ENCODE assay signal across 8 mouse cellular contexts in the genomic region with DNA sequence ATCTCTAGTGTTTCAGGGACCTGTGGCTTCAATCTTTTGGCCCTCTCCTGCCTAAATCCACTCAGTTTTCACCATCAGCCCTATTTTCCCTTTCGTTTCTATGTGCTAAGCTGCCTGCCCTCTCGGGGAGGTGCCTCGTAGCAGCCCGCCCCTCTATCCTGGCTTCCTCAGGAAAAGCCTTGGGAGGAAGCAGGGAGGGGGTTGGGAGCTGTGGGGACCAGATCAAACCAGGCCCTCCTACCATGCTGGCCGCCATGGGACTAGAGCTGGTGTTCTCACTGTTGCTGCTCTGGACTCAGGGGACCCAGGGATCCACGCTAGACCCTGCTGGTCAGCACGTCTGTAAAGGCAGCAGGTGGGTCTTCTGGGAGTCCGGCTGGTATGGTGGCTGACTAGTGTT. TPM values are rescaled to one million over a fixed set of nuclear protein-coding genes. Genes with fewer than 3 reads are reported as not detected.
A peak's percentile ranks its signal among the peaks of the same experiment; 100 is the strongest.
DNase-seq lines count a peak whose midpoint lies in the region; ATAC-seq and TF ChIP-seq lines count a peak whose summit lies in the region.
"Had no signal": no experiment of that assay in that cellular context is flagged by ENCODE, and none has a peak within 500 bp of the region (broad histone marks: within the 10 kb centered on the region; RNA-seq: fewer than 3 reads in every experiment).

Scarf1 (plus strand) TSS at position 205 of the 400 bp plus-strand sequence.

- no peaks in the 10 kb centered on the region for H3K9me3 ChIP-seq in intestine, embryonic 16.5 days (ENCODE audit: control insufficient read depth, low read length)
- no peaks in the 10 kb centered on the region for H3K9me3 ChIP-seq in liver, postnatal 0 days (ENCODE audit: low read length)
- H3K9me3 ChIP-seq: neural tube, embryonic 12.5 days had no signal

- no peak for TF ChIP-seq POLR2A in bone marrow, adult 2 months (IDR thresholded peaks at IDR 0.05; ENCODE audit: borderline replicate concordance, control insufficient read depth, low read depth, low read length)

- no peak within 1 kb of the TSS for H3K9ac ChIP-seq in intestine, embryonic 16.5 days (ENCODE audit: low read depth, low read length)
- no peak within 1 kb of the TSS for H3K9ac ChIP-seq in liver, postnatal 0 days (replicated peaks)
- H3K9ac ChIP-seq: neural tube, embryonic 12.5 days had no signal

- no peak within 1 kb of the TSS for H3K4me2 ChIP-seq in intestine, embryonic 16.5 days (ENCODE audit: low read depth, low read length)
- H3K4me2 ChIP-seq in liver, postnatal 0 days (ENCODE audit: low read depth, low read length): peak within 1 kb of the TSS; percentile 44
- H3K4me2 ChIP-seq: neural tube, embryonic 12.5 days had no signal

- H3K4me1 ChIP-seq in bone marrow, adult 2 months (ENCODE audit: control insufficient read depth, insufficient read depth, low read length): peaks cover 5% of the 10 kb centered on the region; the same call in 1 of the 2 replicates
- H3K4me1 ChIP-seq in intestine, embryonic 16.5 days (ENCODE audit: control insufficient read depth, insufficient read depth, low read length): peaks cover 19% of the 10 kb centered on the region
- H3K4me1 ChIP-seq in liver, postnatal 0 days (ENCODE audit: insufficient read depth): peaks cover 24% of the 10 kb centered on the region

- no peak for TF ChIP-seq CTCF in bone marrow, adult 2 months (IDR thresholded peaks at IDR 0.05; ENCODE audit: control insufficient read depth, insufficient read depth, low read length)
- TF ChIP-seq CTCF in liver, postnatal 0 days (IDR thresholded peaks at IDR 0.05; ENCODE audit: low read depth): no peak

- H3K27me3 ChIP-seq in intestine, embryonic 16.5 days (replicated peaks; ENCODE audit: control insufficient read depth, insufficient read depth, low read length): no peaks in the 10 kb centered on the region
- H3K27me3 ChIP-seq in liver, postnatal 0 days (ENCODE audit: insufficient read depth, low read length): no peaks in the 10 kb centered on the region
- H3K27me3 ChIP-seq: neural tube, embryonic 12.5 days had no signal

- peak; percentile 36 for DNase-seq in liver, postnatal 0 days
- DNase-seq in cerebellum, postnatal 36 days: no peak
- no peak for DNase-seq in right cerebral cortex, postnatal 36 days (ENCODE audit: low spot score in 2 of 2)
- no peak for DNase-seq in frontal cortex, postnatal 36 days (ENCODE audit: low spot score in 2 of 2)

- H3K27ac ChIP-seq in bone marrow, adult 2 months (ENCODE audit: control insufficient read depth, insufficient read depth, low read depth, low read length, poor library complexity): no peak within 1 kb of the TSS
- H3K27ac ChIP-seq in intestine, embryonic 16.5 days (ENCODE audit: low read length): no peak within 1 kb of the TSS
- 0 out of 2 replicates have a peak within 1 kb of the TSS, but pooled peaks have one; percentile 0 for H3K27ac ChIP-seq in liver, postnatal 0 days (ENCODE audit: low read depth)
- H3K27ac ChIP-seq: neural tube, embryonic 12.5 days had no signal

- peak within 1 kb of the TSS; percentile 14 for H3K4me3 ChIP-seq in bone marrow, adult 2 months (replicated peaks; ENCODE audit: control insufficient read depth, low read depth, low read length)
- 0 out of 2 replicates have a peak within 1 kb of the TSS, but pooled peaks have one; percentile 7 for H3K4me3 ChIP-seq in intestine, embryonic 16.5 days (ENCODE audit: low read length)
- peak within 1 kb of the TSS; percentile 15; the same call in 1 of the 2 replicates for H3K4me3 ChIP-seq in liver, postnatal 0 days (ENCODE audit: low read depth, low read length)
- H3K4me3 ChIP-seq: neural tube, embryonic 12.5 days had no signal

- peaks cover 7% of the 10 kb centered on the region for H3K36me3 ChIP-seq in intestine, embryonic 16.5 days (ENCODE audit: control insufficient read depth, insufficient read depth, low read length)
- peaks cover 22% of the 10 kb centered on the region for H3K36me3 ChIP-seq in liver, postnatal 0 days (replicated peaks; ENCODE audit: insufficient read depth, low read length)

- TF ChIP-seq EP300 in liver, postnatal 0 days (IDR thresholded peaks at IDR 0.05; ENCODE audit: low read depth): no peak

- peak; percentile 10; the same call in 1 of the 2 replicates for ATAC-seq in granulocyte monocyte progenitor cell, adult 5-6 weeks (replicated peaks; ENCODE audit: poor library complexity, severe bottlenecking)
- no peak for ATAC-seq in intestine, embryonic 16.5 days
- no peak for ATAC-seq in liver, postnatal 0 days

- WGBS in bone marrow, adult 2 months: 22% methylated on average over 8 of the region's 8 CpGs
- WGBS in intestine, embryonic 16.5 days: 62% methylated on average over 8 of the region's 8 CpGs
- WGBS in liver, postnatal 0 days (ENCODE audit: insufficient replicate concordance): 44% methylated on average over 8 of the region's 8 CpGs

RNA-seq across cellular contexts. Expression of gene Scarf1, which starts in this region (rescaled TPM):
- polyA plus RNA-seq in bone marrow, adult 2 months (2011; ENCODE audit: insufficient read depth, insufficient read length, low replicate concordance, missing spikeins): 3.9 and 8.4 TPM in 2 replicates
- total RNA-seq in granulocyte monocyte progenitor cell, adult 5-6 weeks (2014; fragmentation: Nextera tagmentation): 2.0 and 3.8 TPM in 2 replicates
- total RNA-seq in granulocyte monocyte progenitor cell, adult 5-6 weeks (2017): 2.3 and 3.4 TPM in 2 replicates
- 5.6 and 6.0 TPM in 2 replicates for polyA plus RNA-seq in intestine, embryonic 16.5 days (2015; fragmentation: Nextera tagmentation; extraction: Ambion mirVana)
- polyA plus RNA-seq in liver, postnatal 0 days (2015; fragmentation: Nextera tagmentation; extraction: Ambion mirVana): 3.1 TPM in 2 replicates
